Comparison of ENCODE assay signal across 11 mouse cellular contexts in the genomic region with DNA sequence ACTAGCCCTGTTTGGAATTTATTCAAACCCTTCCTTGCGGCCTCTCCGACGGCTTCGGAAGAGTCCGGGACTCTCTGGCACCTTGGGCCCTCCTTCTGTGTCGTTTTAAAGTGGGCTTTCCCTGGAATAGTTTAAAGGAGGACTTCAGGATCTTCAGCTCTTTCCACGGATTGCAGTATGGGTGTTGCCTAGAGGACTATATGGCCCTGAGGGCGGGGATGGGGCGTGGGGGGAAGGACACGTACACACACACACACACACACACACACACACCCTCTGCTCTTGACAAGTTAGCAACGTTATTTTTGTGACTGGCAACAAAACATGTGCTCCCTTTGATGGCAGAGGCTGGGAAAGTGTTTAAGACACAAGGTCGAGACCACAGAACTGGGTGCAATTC. TPM values are rescaled to one million over a fixed set of nuclear protein-coding genes. Genes with fewer than 3 reads are reported as not detected.
DNase-seq lines count a peak whose midpoint lies in the region; ATAC-seq and TF ChIP-seq lines count a peak whose summit lies in the region.
"Had no signal": no experiment of that assay in that cellular context is flagged by ENCODE, and none has a peak within 500 bp of the region (broad histone marks: within the 10 kb centered on the region; RNA-seq: fewer than 3 reads in every experiment).

No protein-coding gene starts in this region.

- no peak for TF ChIP-seq EP300 in heart, postnatal 0 days (IDR thresholded peaks at IDR 0.05; ENCODE audit: low read depth)

- no peak for TF ChIP-seq CTCF in cortical plate, adult 2 months (IDR thresholded peaks at IDR 0.05; ENCODE audit: extremely low read depth, insufficient read depth, low read length)
- no peak for TF ChIP-seq CTCF in heart, postnatal 0 days (IDR thresholded peaks at IDR 0.05; ENCODE audit: low read depth)

- peaks cover 5% of the 10 kb centered on the region for H3K36me3 ChIP-seq in heart, embryonic 14.5 days (ENCODE audit: control insufficient read depth, insufficient read depth, low read length)
- peaks cover under 1% of the 10 kb centered on the region for H3K36me3 ChIP-seq in heart, postnatal 0 days (replicated peaks; ENCODE audit: control insufficient read depth, insufficient read depth, low read length)
- no peaks in the 10 kb centered on the region for H3K36me3 ChIP-seq in midbrain, embryonic 15.5 days (replicated peaks)

- no peak for DNase-seq in heart, postnatal 25 days (ENCODE audit: low spot score)
- DNase-seq in heart, postnatal 0 days (ENCODE audit: low spot score) = no peak
- DNase-seq in adrenal gland, postnatal 14 days = no peak
- DNase-seq in left cerebral cortex, adult 18-20 months (ENCODE audit: low spot score in 2 of 2) = no peak
- DNase-seq in thymus, adult 18-20 months = no peak

- peaks cover 4 to 14% of the 10 kb centered on the region in 2 experiments; a peak in 3 of 4 replicates for H3K4me1 ChIP-seq in heart, embryonic 14.5 days (ENCODE audit: control insufficient read depth in 2 of 2, insufficient read depth in 2 of 2, low read length in 2 of 2)
- H3K4me1 ChIP-seq in cortical plate, adult 2 months (ENCODE audit: control insufficient read depth, insufficient read depth, low read length) = 0 out of 2 replicates have a peak, but pooled peaks cover 1% of the 10 kb centered on the region
- H3K4me1 ChIP-seq in heart, postnatal 0 days (ENCODE audit: control insufficient read depth, insufficient read depth) = 0 out of 2 replicates have a peak, but pooled peaks cover 8% of the 10 kb centered on the region
- peaks cover 29% of the 10 kb centered on the region for H3K4me1 ChIP-seq in midbrain, embryonic 15.5 days

- intact Hi-C loops in heart, postnatal 25 days (cut with DNase I) = no loop called here

- no peaks in the 10 kb centered on the region for H3K27me3 ChIP-seq in heart, embryonic 14.5 days (ENCODE audit: control insufficient read depth, insufficient read depth, low read length)
- H3K27me3 ChIP-seq in heart, postnatal 0 days (ENCODE audit: control insufficient read depth, insufficient read depth, low read length) = no peaks in the 10 kb centered on the region
- H3K27me3 ChIP-seq in midbrain, embryonic 15.5 days (replicated peaks) = peaks cover 3% of the 10 kb centered on the region; the same call in 1 of the 2 replicates
- H3K27me3 ChIP-seq: CH12.LX had no signal

- 25% methylated on average over 12 of the region's 12 CpGs for WGBS in heart, embryonic 14.5 days
- 28% methylated on average over 12 of the region's 12 CpGs for WGBS in heart, postnatal 0 days
- WGBS in midbrain, embryonic 15.5 days = 41% methylated on average over 12 of the region's 12 CpGs

- peak overlapping the region; percentile 80 for H3K9ac ChIP-seq in heart, embryonic 14.5 days (ENCODE audit: low read length)
- peak overlapping the region; percentile 47; the same call in 1 of the 2 replicates for H3K9ac ChIP-seq in heart, postnatal 0 days (replicated peaks; ENCODE audit: low read depth, low read length)
- no peak overlapping the region for H3K9ac ChIP-seq in midbrain, embryonic 15.5 days

- TF ChIP-seq POLR2A in cortical plate, adult 2 months (IDR thresholded peaks at IDR 0.05; ENCODE audit: extremely low read depth, insufficient read depth, low read length) = no peak

- ATAC-seq in heart, embryonic 14.5 days (ENCODE audit: insufficient number of reproducible peaks, insufficient read depth, low FRiP score, low read depth) = no peak
- no peak for ATAC-seq in heart, postnatal 0 days (ENCODE audit: insufficient read depth, low read depth)
- no peak for ATAC-seq in midbrain, embryonic 15.5 days (replicated peaks)

- peak overlapping the region; percentile 69 to 88; a peak in 3 of 4 replicates for H3K4me3 ChIP-seq in heart, embryonic 14.5 days (ENCODE audit: control insufficient read depth in 1 of 2, insufficient read depth in 1 of 2, low read depth in 1 of 2, low read length in 2 of 2)
- peak overlapping the region; percentile 72 for H3K4me3 ChIP-seq in cortical plate, adult 2 months (ENCODE audit: insufficient read depth, low read length)
- peak overlapping the region; percentile 69 for H3K4me3 ChIP-seq in heart, postnatal 0 days (ENCODE audit: low read depth, low read length)
- peak overlapping the region; percentile 81 for H3K4me3 ChIP-seq in midbrain, embryonic 15.5 days

- H3K27ac ChIP-seq in heart, embryonic 14.5 days (replicated peaks in 1 of 2; ENCODE audit: control insufficient read depth in 1 of 2, insufficient read depth in 1 of 2, low read depth in 2 of 2, low read length in 2 of 2) = no peak overlapping the region
- no peak overlapping the region for H3K27ac ChIP-seq in cortical plate, adult 2 months (ENCODE audit: insufficient read depth, low read length)
- peak overlapping the region; percentile 55; the same call in 1 of the 2 replicates for H3K27ac ChIP-seq in heart, postnatal 0 days (ENCODE audit: low read depth)
- no peak overlapping the region for H3K27ac ChIP-seq in midbrain, embryonic 15.5 days

- H3K4me2 ChIP-seq in heart, embryonic 14.5 days (ENCODE audit: low read length) = peak overlapping the region; percentile 95
- peak overlapping the region; percentile 84 for H3K4me2 ChIP-seq in heart, postnatal 0 days (ENCODE audit: low read depth, low read length)
- H3K4me2 ChIP-seq in midbrain, embryonic 15.5 days = peak overlapping the region; percentile 84

- no peaks in the 10 kb centered on the region for H3K9me3 ChIP-seq in heart, embryonic 14.5 days (ENCODE audit: control insufficient read depth, low read length)
- no peaks in the 10 kb centered on the region for H3K9me3 ChIP-seq in heart, postnatal 0 days (replicated peaks; ENCODE audit: control insufficient read depth, low read length)
- H3K9me3 ChIP-seq in midbrain, embryonic 15.5 days = no peaks in the 10 kb centered on the region

RNA-seq across cellular contexts. Expression of a gene that starts 1.2 kb away (rescaled TPM):
- 6.8 and 6.9 TPM in 2 replicates for polyA plus RNA-seq in heart, embryonic 14.5 days (2014; fragmentation: Nextera tagmentation; extraction: Ambion mirVana)
- total RNA-seq in heart, postnatal 25 days (2021) = 10 to 100 TPM; 20.8 to 27.2 TPM
- 76.7 and 88.6 TPM in 2 replicates for polyA plus RNA-seq in cortical plate, adult 2 months (2012; rRNA removed)
- total RNA-seq in heart, postnatal 0 days (2014; rRNA removed; ENCODE audit: low replicate concordance) = 5.2 and 10.8 TPM in 2 replicates
- polyA plus RNA-seq in heart, postnatal 0 days (2015; fragmentation: Nextera tagmentation; extraction: Ambion mirVana) = 13.7 and 14.6 TPM in 2 replicates
- polyA plus RNA-seq in midbrain, embryonic 15.5 days (2015; fragmentation: Nextera tagmentation; extraction: Ambion mirVana) = 7.3 and 9.1 TPM in 2 replicates
- 17.2 and 27.3 TPM in 2 replicates for total RNA-seq in adrenal gland, postnatal 14 days (2021)
- 10 to 100 TPM; 45.7 to 48.8 TPM for total RNA-seq in left cerebral cortex, adult 18-20 months (2021)
- total RNA-seq: monocyte, adult 5-6 weeks had no signal

RNA-seq across cellular contexts. Expression of a gene that starts 54.0 kb away (rescaled TPM):
- polyA plus RNA-seq in heart, embryonic 14.5 days (2014; fragmentation: Nextera tagmentation; extraction: Ambion mirVana) = not detected in 2 replicates
- not detected for total RNA-seq in heart, postnatal 25 days (2021)
- not detected in 2 replicates for polyA plus RNA-seq in cortical plate, adult 2 months (2012; rRNA removed)
- not detected in 2 replicates for total RNA-seq in heart, postnatal 0 days (2014; rRNA removed; ENCODE audit: low replicate concordance)
- polyA plus RNA-seq in heart, postnatal 0 days (2015; fragmentation: Nextera tagmentation; extraction: Ambion mirVana) = not detected in 2 replicates
- polyA plus RNA-seq in midbrain, embryonic 15.5 days (2015; fragmentation: Nextera tagmentation; extraction: Ambion mirVana) = not detected in 2 replicates
- total RNA-seq in adrenal gland, postnatal 14 days (2021) = not detected in 2 replicates
- not detected for total RNA-seq in left cerebral cortex, adult 18-20 months (2021)
- total RNA-seq: CH12.LX; layer of hippocampus, postnatal 10 days; monocyte, adult 5-6 weeks had no signal
